ENCODE assay signal across 20 mouse cellular contexts in genomic region chr15:12018428-12018757, GRCm38 (mm10).
"Had no signal": no experiment of that assay in that cellular context is flagged by ENCODE, and none has a peak within 500 bp of the region (broad histone marks: within the 10 kb centered on the region; RNA-seq: fewer than 3 reads in every experiment).

No protein-coding gene starts in this region.

- H3K4me1 ChIP-seq: midbrain, embryonic 10.5 days; midbrain, embryonic 13.5 days had no signal

- H3K9ac ChIP-seq: kidney, embryonic 15.5 days; liver, embryonic 14.5 days; liver, postnatal 0 days; lung, embryonic 14.5 days; midbrain, embryonic 13.5 days had no signal

- H3K4me3 ChIP-seq: kidney, embryonic 15.5 days; megakaryocyte, embryonic 14.5 days; midbrain, embryonic 10.5 days; midbrain, embryonic 13.5 days; myocyte had no signal

- H3K36me3 ChIP-seq: kidney, embryonic 15.5 days; midbrain, embryonic 10.5 days; midbrain, embryonic 13.5 days had no signal

- H3K9me3 ChIP-seq: kidney, embryonic 15.5 days; megakaryocyte, embryonic 14.5 days; midbrain, embryonic 10.5 days; midbrain, embryonic 13.5 days had no signal

- H3K27ac ChIP-seq: kidney, embryonic 15.5 days; liver, embryonic 14.5 days; macrophage; midbrain, embryonic 10.5 days; midbrain, embryonic 13.5 days; stomach, postnatal 0 days had no signal

- H3K27me3 ChIP-seq: kidney, embryonic 15.5 days; midbrain, embryonic 13.5 days had no signal

- DNase-seq: kidney, adult 11 months; kidney, adult 8-10 months; kidney, postnatal 10 days; kidney, postnatal 36 days; liver, postnatal 0 days; lung, embryonic 14.5 days; right cerebral cortex, postnatal 4 days; thymus, adult 2 months; thymus, postnatal 14 days; thymus, postnatal 4 days had no signal

- ATAC-seq: liver, postnatal 0 days; lung, postnatal 0 days had no signal

- H3K4me2 ChIP-seq: liver, embryonic 11.5 days; lung, embryonic 14.5 days; midbrain, embryonic 13.5 days had no signal
